Mouse (Mus musculus) adrenal gland, adult 18-20 months (tissue): ENCODE data around the gene Map2k6. TPM values are rescaled to one million over a fixed set of nuclear protein-coding genes. Genes with fewer than 3 reads are reported as not detected.

ENCODE experiments used
- DNase-seq, 2 experiments: peaks; one replicate each; pipeline ENCODE4 v3.0.0; 2021 to 2022; ENCODE audit warnings: low spot score in 2 of 2
- total RNA-seq, 2 experiments: library from RNA; stranded (reverse); gene quantifications; 1 replicate in 1 of 2; 2 replicates in 1 of 2; pipeline ENCODE4 v1.2.3; 2021

The Map2k6 gene
- total RNA-seq, 2 experiments from 2014 or later: 2.1 to 3.5 TPM

GRCm38 (mm10) chr11:110544419-110545210 lies 145.7 kb downstream of the Map2k6 start:
- no peak for DNase-seq

GRCm38 (mm10) chr11:110545416-110545815 lies 146.5 kb downstream of the Map2k6 start:
- no peak for DNase-seq

GRCm38 (mm10) chr11:110551471-110551967 lies 152.6 kb downstream of the Map2k6 start:
- no peak for DNase-seq

- no peak for DNase-seq
Measured at GRCm38 (mm10) chr11:110562320-110563081, 163.6 kb downstream of the Map2k6 start.

- DNase-seq: no peak
Measured at GRCm38 (mm10) chr11:110563272-110563671, 164.3 kb downstream of the Map2k6 start.

GRCm38 (mm10) chr11:110563801-110564200 lies 164.9 kb downstream of the Map2k6 start:
- DNase-seq: no peak

GRCm38 (mm10) chr11:110566307-110566706 lies 167.4 kb downstream of the Map2k6 start:
- no peak for DNase-seq

- DNase-seq: peak; percentile 26 to 31
Measured at GRCm38 (mm10) chr11:110572548-110572947, 173.6 kb downstream of the Map2k6 start.

Other genes starting within 250 kb of the Map2k6 start
- gene Abca9, start 230.9 kb upstream of the Map2k6 start, total RNA-seq: 10 to 100 TPM; 20.4 to 21.1 TPM
- gene Abca6, start 147.3 kb upstream of the Map2k6 start, total RNA-seq: 1 to 10 TPM; 2.2 to 3.2 TPM
- gene Abca5, start 61.4 kb upstream of the Map2k6 start, total RNA-seq: 10 to 100 TPM; 11.8 to 18.8 TPM